ENCODE assay signal across 25 mouse cellular contexts in genomic region chr11:33197133-33197514, GRCm38 (mm10). TPM values are rescaled to one million over a fixed set of nuclear protein-coding genes. Genes with fewer than 3 reads are reported as not detected.
DNase-seq lines count a peak whose midpoint lies in the region; ATAC-seq lines count a peak whose summit lies in the region.
"Had no signal": no experiment of that assay in that cellular context is flagged by ENCODE, and none has a peak within 500 bp of the region (broad histone marks: within the 10 kb centered on the region; RNA-seq: fewer than 3 reads in every experiment).

No protein-coding gene starts in this region.

- peak overlapping the region; percentile 66 for H3K4me2 ChIP-seq in neural tube, embryonic 12.5 days (replicated peaks)
- no peak overlapping the region for H3K4me2 ChIP-seq in limb, embryonic 11.5 days (ENCODE audit: low read depth, severe bottlenecking)
- H3K4me2 ChIP-seq: embryonic facial prominence, embryonic 13.5 days; forebrain, embryonic 12.5 days; intestine, embryonic 15.5 days had no signal

- no peak overlapping the region for H3K27ac ChIP-seq in neural tube, embryonic 12.5 days
- H3K27ac ChIP-seq in limb, embryonic 11.5 days (replicated peaks; ENCODE audit: low read depth, low read length): no peak overlapping the region
- H3K27ac ChIP-seq: embryonic facial prominence, embryonic 13.5 days; forebrain, embryonic 12.5 days; intestine, embryonic 15.5 days; macrophage had no signal

- H3K9ac ChIP-seq in neural tube, embryonic 12.5 days: no peak overlapping the region
- H3K9ac ChIP-seq in limb, embryonic 11.5 days (ENCODE audit: low read length): no peak overlapping the region
- H3K9ac ChIP-seq: embryonic facial prominence, embryonic 13.5 days; forebrain, embryonic 12.5 days; intestine, embryonic 15.5 days had no signal

- H3K4me3 ChIP-seq in neural tube, embryonic 12.5 days: no peak overlapping the region
- H3K4me3 ChIP-seq in limb, embryonic 11.5 days (ENCODE audit: low read depth, low read length): no peak overlapping the region
- H3K4me3 ChIP-seq: embryonic facial prominence, embryonic 13.5 days; erythroblast, embryonic 14.5 days; forebrain, embryonic 12.5 days; intestine, embryonic 15.5 days had no signal

- peaks cover 23% of the 10 kb centered on the region for H3K4me1 ChIP-seq in neural tube, embryonic 12.5 days
- peaks cover 12% of the 10 kb centered on the region for H3K4me1 ChIP-seq in limb, embryonic 11.5 days (ENCODE audit: control insufficient read depth, insufficient read depth, low read length)

- 19% methylated on average over 13 of the region's 13 CpGs for WGBS in neural tube, embryonic 12.5 days
- WGBS in limb, embryonic 11.5 days: 24% methylated on average over 13 of the region's 13 CpGs

- no peaks in the 10 kb centered on the region for H3K9me3 ChIP-seq in neural tube, embryonic 12.5 days
- no peaks in the 10 kb centered on the region; the same call in 1 of the 2 replicates for H3K9me3 ChIP-seq in limb, embryonic 11.5 days (ENCODE audit: control insufficient read depth, low read length)
- H3K9me3 ChIP-seq: intestine, embryonic 15.5 days had no signal

- peaks cover 89% of the 10 kb centered on the region for H3K27me3 ChIP-seq in neural tube, embryonic 12.5 days (replicated peaks)
- peaks cover 82% of the 10 kb centered on the region for H3K27me3 ChIP-seq in limb, embryonic 11.5 days (ENCODE audit: control insufficient read depth, insufficient read depth, low read length)

- no peak for ATAC-seq in neural tube, embryonic 12.5 days (ENCODE audit: low FRiP score, low read depth)
- no peak for ATAC-seq in limb, embryonic 11.5 days (ENCODE audit: insufficient number of reproducible peaks, low FRiP score, low TSS enrichment, low read depth)
- ATAC-seq: intestine, embryonic 15.5 days; lung, postnatal 0 days; Patski had no signal

- peak; percentile 10 to 29 for DNase-seq in cerebellum, postnatal 36 days
- no peak for DNase-seq in cerebellum, adult 18-20 months
- no peak for DNase-seq in neural tube, embryonic 10.5 days (ENCODE audit: extremely low spot score, low spot score)
- peak; percentile 38 for DNase-seq in limb, embryonic 11.5 days (ENCODE audit: low spot score)
- DNase-seq in kidney, postnatal 10 days: no peak
- DNase-seq in lung, adult 18-20 months: no peak
- DNase-seq: adrenal gland, adult 8-10 months; B cell, adult 2 months; heart, postnatal 4 days; kidney, adult 8-10 months; kidney, postnatal 14 days had no signal

- no peaks in the 10 kb centered on the region for H3K36me3 ChIP-seq in neural tube, embryonic 12.5 days
- no peaks in the 10 kb centered on the region for H3K36me3 ChIP-seq in limb, embryonic 11.5 days (ENCODE audit: control insufficient read depth, insufficient read depth, low read length)
- H3K36me3 ChIP-seq: embryonic facial prominence, embryonic 13.5 days; forebrain, embryonic 12.5 days; G1E; intestine, embryonic 15.5 days had no signal

RNA-seq across cellular contexts. Expression of gene Tlx3, which starts 6.3 kb away (rescaled TPM):
- 64.6 and 83.5 TPM in 2 replicates for polyA plus RNA-seq in neural tube, embryonic 12.5 days (2016; fragmentation: Nextera tagmentation; extraction: Ambion mirVana)
- not detected in 2 replicates for polyA plus RNA-seq in limb, embryonic 11.5 days (2014; fragmentation: Nextera tagmentation; extraction: Ambion mirVana)
- polyA plus RNA-seq: heart, embryonic 16.5 days; liver, adult 2 months; liver, embryonic 16.5 days; lung, postnatal 0 days; macrophage; spleen, adult 2 months; testis, adult 2 months had no signal

RNA-seq across cellular contexts. Expression of gene Npm1, which starts 34.1 kb away (rescaled TPM):
- 614 and 622 TPM in 2 replicates for polyA plus RNA-seq in neural tube, embryonic 12.5 days (2016; fragmentation: Nextera tagmentation; extraction: Ambion mirVana)
- polyA plus RNA-seq in limb, embryonic 11.5 days (2014; fragmentation: Nextera tagmentation; extraction: Ambion mirVana): 1,519 and 1,530 TPM in 2 replicates

RNA-seq across cellular contexts. Expression of gene Fgf18, which starts 49.9 kb away (rescaled TPM):
- 9.2 and 12.9 TPM in 2 replicates for polyA plus RNA-seq in neural tube, embryonic 12.5 days (2016; fragmentation: Nextera tagmentation; extraction: Ambion mirVana)
- polyA plus RNA-seq in limb, embryonic 11.5 days (2014; fragmentation: Nextera tagmentation; extraction: Ambion mirVana): 12.7 and 16.8 TPM in 2 replicates
- polyA plus RNA-seq: erythroblast, embryonic 14.5 days; G1E; liver, adult 2 months; macrophage had no signal

Comparison
In these comparisons a context has a peak if more than half of its experiments do, and no peak if none do; other contexts are left out.
1. DNase-seq: peak in cerebellum, postnatal 36 days (2 of 2) and limb, embryonic 11.5 days (single experiment); none in cerebellum, adult 18-20 months (0 of 2), neural tube, embryonic 10.5 days (single experiment), kidney, postnatal 10 days (single experiment) and lung, adult 18-20 months (0 of 2).
2. RNA of gene Tlx3, which starts 6.3 kb away (polyA plus RNA-seq): 64.6 to 83.5 TPM in neural tube, embryonic 12.5 days; not detected in limb, embryonic 11.5 days; every median in the first group is over 10 times any median in the second.